Mouse (Mus musculus) stomach, embryonic 15.5 days (tissue): ENCODE data around the gene Atg4d. TPM values are rescaled to one million over a fixed set of nuclear protein-coding genes. Genes with fewer than 3 reads are reported as not detected.
"Not testable (repeated sequence)": the region's sequence is repeated elsewhere in the genome, so short reads cannot be mapped to it uniquely, and the experiment has no call there.

Experiments used
- ATAC-seq: fragments of 200-750 bp; cut with Nextera tagmentation; 2 replicates; pipeline ENCODE4 v1.8.0; 2017; ENCODE audit warnings: low read depth, moderate number of reproducible peaks, moderate TSS enrichment; ENCODE audit not compliant: insufficient read depth, low FRiP score
- H3K27ac ChIP-seq: fragments of 300-500 bp; sonication (generic); 2 replicates; pipeline ENCODE4 v1.5.1; 2015; ENCODE audit warnings: mild to moderate bottlenecking, inconsistent platforms
- H3K27me3 ChIP-seq: fragments of 300-500 bp; sonication (generic); replicated peaks from 2 replicates; pipeline ENCODE4 v1.6.1; 2015; ENCODE audit warnings: inconsistent platforms
- H3K36me3 ChIP-seq: fragments of 300-500 bp; sonication (generic); 2 replicates; pipeline ENCODE4 v1.6.1; 2015; ENCODE audit warnings: inconsistent platforms
- H3K4me1 ChIP-seq: fragments of 300-500 bp; sonication (generic); 2 replicates; pipeline ENCODE4 v1.6.1; 2015; ENCODE audit warnings: inconsistent platforms
- H3K4me2 ChIP-seq: fragments of 300-500 bp; sonication (generic); 2 replicates; pipeline ENCODE4 v1.6.1; 2015; ENCODE audit warnings: mild to moderate bottlenecking, inconsistent platforms
- H3K4me3 ChIP-seq: fragments of 300-500 bp; sonication (generic); replicated peaks from 2 replicates; pipeline ENCODE4 v1.5.1; 2015; ENCODE audit warnings: inconsistent platforms
- H3K9ac ChIP-seq: fragments of 300-500 bp; sonication (generic); 2 replicates; pipeline ENCODE4 v1.6.1; 2015; ENCODE audit warnings: inconsistent platforms
- H3K9me3 ChIP-seq: fragments of 300-500 bp; sonication (generic); 2 replicates; pipeline ENCODE4 v1.6.1; 2016; ENCODE audit warnings: inconsistent platforms
- WGBS: fragments of 180-500 bp; shearing (Covaris S2); methylation state at CpG from one replicate; pipeline ENCODE4 v1.1.7; 2015; 5-methylcytosine and 5-hydroxymethylcytosine counted together
- polyA plus RNA-seq: library from polyadenylated mRNA; unstranded; fragments of >200 nt; fragmentation: Nextera tagmentation; extraction: Ambion mirVana; gene quantifications from 2 replicates; pipeline ENCODE4 v1.2.1, GENCODE M21; 2015

The Atg4d gene
- polyA plus RNA-seq, 1 experiment from 2014 or later, result 51.3 TPM

DNA sequence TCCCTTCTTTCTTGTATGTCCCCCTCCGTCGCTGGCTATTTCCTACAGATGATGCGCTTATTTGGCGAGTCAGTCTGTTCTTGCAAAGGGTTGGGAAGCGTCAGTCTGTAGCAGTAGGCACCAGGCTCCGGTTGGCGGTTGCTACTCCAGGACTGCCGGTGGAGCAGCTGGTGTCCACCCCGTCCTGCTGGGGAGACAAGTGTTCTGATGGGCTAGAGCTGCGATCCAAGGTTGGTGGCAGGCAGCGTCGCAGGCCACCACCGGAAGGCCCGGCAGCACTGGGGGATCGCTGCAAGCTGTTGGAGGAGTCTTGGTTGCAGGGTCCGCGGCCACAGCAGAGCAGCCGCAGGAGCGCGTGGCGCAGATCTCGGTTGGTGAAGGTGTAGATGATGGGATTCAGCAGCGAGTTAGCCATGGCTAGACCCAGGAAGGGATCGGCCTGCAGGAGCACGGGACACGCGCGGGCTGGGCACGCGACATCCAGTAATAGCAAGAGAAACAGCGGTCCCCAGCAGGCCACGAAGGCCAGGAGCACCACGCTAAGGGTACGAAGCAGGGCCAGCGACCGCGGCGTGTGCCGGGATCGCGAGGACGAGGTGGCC lies 21.2 kb upstream of the Atg4d start:
- ATAC-seq, result no peak
- Histone ChIP-seq H3K4me1 (peaks cover 25% of the 10 kb centered on the region), H3K27ac (no peak overlapping the region), H3K9me3 (no peaks in the 10 kb centered on the region), H3K4me3 (peak overlapping the region; percentile 41), H3K4me2 (peak overlapping the region; percentile 97), H3K9ac (no peak overlapping the region), H3K36me3 (no peaks in the 10 kb centered on the region), H3K27me3 (peaks cover 59% of the 10 kb centered on the region)
- 12% methylated on average over 42 of the region's 42 CpGs for WGBS

DNA sequence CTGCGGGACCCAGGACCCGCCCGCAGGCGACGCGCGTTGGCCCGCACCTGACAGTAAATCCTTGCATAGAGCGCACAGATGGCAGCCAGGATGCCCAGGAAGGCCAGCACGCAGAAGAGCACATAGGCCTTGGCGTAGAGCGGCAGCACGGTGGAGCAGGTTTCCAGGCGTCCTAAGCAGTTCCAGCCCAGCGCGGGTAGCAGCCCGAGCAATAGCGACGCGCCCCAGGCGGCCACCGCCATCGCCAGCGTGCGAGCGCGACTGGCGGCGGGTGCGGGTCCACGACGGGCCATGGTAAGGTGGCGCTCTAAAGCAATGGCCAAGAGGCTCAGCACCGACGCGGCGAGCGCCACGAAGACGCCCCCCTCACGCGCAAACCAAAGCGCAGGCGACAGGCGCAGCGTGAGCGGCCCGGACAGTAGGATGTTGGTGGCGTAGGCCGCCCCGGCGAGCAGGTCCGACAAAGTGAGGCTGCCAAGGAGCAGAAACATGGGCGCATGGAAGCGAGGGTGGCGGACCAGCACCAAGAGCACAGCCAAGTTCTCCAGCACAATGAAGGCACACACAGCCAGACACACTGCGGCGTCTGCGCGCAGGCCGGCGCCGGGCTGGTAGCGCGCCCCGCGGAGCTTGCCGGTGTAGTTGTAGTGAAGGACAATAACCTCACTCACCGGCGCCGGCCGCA lies 20.5 kb upstream of the Atg4d start:
- Histone ChIP-seq H3K4me2 (peak overlapping the region; percentile 97), H3K4me1 (peaks cover 21% of the 10 kb centered on the region), H3K36me3 (no peaks in the 10 kb centered on the region), H3K9ac (peak overlapping the region; percentile 10; the same call in 1 of the 2 replicates), H3K4me3 (peak overlapping the region; percentile 41), H3K27me3 (peaks cover 66% of the 10 kb centered on the region), H3K27ac (no peak overlapping the region), H3K9me3 (no peaks in the 10 kb centered on the region)
- WGBS, result 1% methylated on average over 72 of the region's 72 CpGs
- ATAC-seq, result no peak

DNA sequence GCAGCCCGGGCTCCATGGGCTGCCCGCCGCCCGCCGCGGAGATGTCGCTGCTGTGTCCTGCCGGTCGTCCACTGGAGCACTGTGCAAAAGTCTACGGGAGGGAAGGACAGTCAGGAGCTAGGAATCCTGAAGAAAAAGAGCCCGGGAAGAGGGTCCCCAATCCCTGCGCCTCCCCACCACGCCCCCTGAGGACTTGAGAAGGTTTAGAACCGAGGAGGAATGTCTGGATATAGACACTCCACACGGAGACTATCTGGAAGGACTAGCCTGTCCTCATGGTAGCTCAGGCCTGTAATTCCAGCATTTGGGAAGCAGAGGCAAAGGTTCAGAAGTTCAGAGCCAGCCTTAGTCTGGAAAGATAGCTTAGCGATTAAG lies 20.0 kb upstream of the Atg4d start:
- Histone ChIP-seq H3K4me2 (peak overlapping the region; percentile 97), H3K9ac (peak overlapping the region; percentile 10; the same call in 1 of the 2 replicates)
- WGBS, result 1% methylated on average over 16 of the region's 16 CpGs

DNA sequence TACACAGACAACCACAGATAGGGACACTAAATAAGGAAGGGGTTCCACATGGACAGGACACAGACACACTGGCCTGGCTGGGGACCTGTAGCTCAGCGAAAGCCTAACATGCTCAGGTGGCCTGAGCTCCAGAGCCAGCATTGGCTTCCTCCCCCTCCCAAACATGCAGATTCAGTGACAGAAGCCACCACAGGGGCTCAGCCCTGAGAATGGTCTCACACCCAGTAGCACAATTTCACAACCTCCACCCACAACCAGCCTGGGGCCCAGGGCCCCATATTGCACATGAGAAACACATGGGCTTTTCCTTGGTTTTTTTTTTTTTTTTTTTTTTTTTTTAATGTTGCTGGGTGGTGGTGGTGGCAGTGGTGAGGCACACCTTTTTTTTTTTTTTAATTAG lies 18.8 kb upstream of the Atg4d start:
- Histone ChIP-seq H3K27ac (no peak overlapping the region), H3K4me1 (peaks cover 19% of the 10 kb centered on the region), H3K36me3 (no peaks in the 10 kb centered on the region), H3K4me3 (no peak overlapping the region), H3K4me2 (no peak overlapping the region), H3K9ac (no peak overlapping the region), H3K27me3 (peaks cover 83% of the 10 kb centered on the region), H3K9me3 (no peaks in the 10 kb centered on the region)
- WGBS, result 91% methylated on average over 1 of the region's 1 CpGs
- ATAC-seq, result no peak

More for the DNA sequence above, 20.0 kb upstream of the Atg4d start:
- H3K4me3 ChIP-seq, result peak overlapping the region; percentile 41
- peaks cover 19% of the 10 kb centered on the region for H3K4me1 ChIP-seq
- H3K9me3 ChIP-seq, result no peaks in the 10 kb centered on the region
- H3K27ac ChIP-seq, result no peak overlapping the region
- peaks cover 71% of the 10 kb centered on the region for H3K27me3 ChIP-seq
- ATAC-seq, result no peak
- H3K36me3 ChIP-seq, result no peaks in the 10 kb centered on the region

DNA sequence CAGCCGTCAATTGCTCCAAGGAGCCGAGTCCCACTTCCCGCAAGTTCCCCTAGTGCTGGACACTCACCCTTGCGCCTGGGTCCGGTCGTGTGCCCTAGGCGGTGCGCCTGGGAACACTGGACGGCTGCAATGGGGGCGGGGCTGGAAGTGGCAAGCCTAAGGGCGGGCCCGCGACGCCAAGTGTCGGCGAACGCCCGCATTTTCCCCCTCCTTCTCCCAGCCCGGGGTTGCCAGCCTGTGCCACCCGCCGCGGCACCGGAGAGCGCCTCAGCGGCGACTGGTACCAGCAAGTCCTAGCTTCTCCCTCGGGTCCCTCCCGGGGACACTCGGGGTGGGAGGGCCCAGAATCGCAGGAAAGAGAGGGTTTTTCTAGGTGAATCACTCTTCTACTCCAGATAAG lies 16.8 kb upstream of the Atg4d start, which contains the start of gene S1pr5:
Gene S1pr5 (minus strand): TSS at position 118 of the 400 bp plus-strand sequence.
- ATAC-seq, result no peak
- peaks cover 87% of the 10 kb centered on the region for H3K27me3 ChIP-seq
- peak within 1 kb of the TSS; percentile 30 for H3K4me3 ChIP-seq
- WGBS, result 2% methylated on average over 21 of the region's 30 CpGs
- no peak within 1 kb of the TSS for H3K27ac ChIP-seq
- peak within 1 kb of the TSS; percentile 6; the same call in 1 of the 2 replicates for H3K9ac ChIP-seq
- H3K36me3 ChIP-seq, result no peaks in the 10 kb centered on the region
- H3K4me1 ChIP-seq, result peaks cover 19% of the 10 kb centered on the region
- H3K9me3 ChIP-seq, result no peaks in the 10 kb centered on the region
- H3K4me2 ChIP-seq, result peak within 1 kb of the TSS; percentile 42

DNA sequence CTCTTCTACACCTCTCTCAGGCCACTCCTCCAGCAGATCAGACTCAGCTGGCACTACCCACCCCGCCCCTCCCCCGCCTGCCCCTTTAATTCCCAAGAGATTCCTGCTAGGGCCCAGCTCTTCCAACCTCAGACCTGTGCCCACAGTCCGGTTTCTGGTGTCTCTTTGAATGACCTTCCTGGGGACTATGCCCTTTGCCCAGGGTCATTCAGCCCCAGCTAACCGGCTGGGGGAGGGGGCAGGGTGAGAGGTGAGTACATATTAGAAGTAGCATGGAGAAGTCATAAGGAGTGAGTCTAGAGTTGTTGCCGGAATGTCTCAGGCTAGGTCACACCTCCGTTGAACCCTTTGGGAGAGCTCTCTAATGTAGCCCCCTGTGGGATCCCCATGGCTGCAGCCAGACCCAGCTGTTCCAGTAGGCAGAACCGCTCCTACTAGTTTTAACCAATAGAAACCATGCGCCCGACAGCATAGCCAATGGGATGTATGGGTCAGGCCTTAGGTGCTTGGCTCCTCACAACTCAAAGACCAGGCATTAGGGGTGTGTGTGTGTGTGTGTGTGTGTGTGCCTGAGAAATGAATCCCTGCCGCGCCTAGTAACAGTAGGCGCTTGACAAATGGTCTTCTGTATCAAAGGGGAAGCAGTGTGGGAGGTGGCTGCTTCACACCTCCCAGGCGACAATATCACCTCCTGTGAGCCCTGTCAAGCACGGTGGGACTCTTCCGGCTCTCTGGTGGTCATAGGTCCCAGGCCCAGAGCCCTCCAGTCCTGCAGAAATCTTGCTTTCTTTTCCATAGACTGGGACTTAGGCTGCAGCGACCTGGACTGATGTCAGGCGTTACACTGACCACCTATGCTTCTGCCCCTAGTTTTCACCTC lies 15.2 kb upstream of the Atg4d start:
- H3K27me3 ChIP-seq, result peaks cover 71% of the 10 kb centered on the region

DNA sequence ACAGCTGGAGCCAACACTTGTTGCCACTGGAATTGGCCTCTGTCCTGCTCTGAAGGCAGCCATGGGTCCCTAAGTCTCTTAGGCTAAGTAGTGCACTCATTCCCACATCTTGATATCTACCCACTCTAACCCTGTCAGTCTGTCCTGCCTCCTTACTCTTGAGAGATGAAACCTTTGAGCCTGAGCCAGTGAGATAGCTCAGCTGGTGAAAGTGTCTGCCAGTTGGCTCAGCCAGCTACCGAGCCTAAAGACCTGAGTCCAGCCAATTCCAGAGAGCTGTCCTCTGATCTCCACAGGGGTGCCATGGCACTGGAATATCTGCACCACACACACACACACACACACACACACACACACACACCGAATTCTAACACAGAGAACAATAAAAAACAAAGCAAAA lies 14.6 kb upstream of the Atg4d start:
- H3K27ac ChIP-seq, result peak overlapping the region; percentile 71; the same call in 1 of the 2 replicates

More for the DNA sequence above, 15.2 kb upstream of the Atg4d start:
- Histone ChIP-seq H3K27ac (peak overlapping the region; percentile 71; the same call in 1 of the 2 replicates), H3K4me3 (no peak overlapping the region), H3K4me1 (peaks cover 8% of the 10 kb centered on the region), H3K9me3 (no peaks in the 10 kb centered on the region), H3K9ac (no peak overlapping the region), H3K4me2 (no peak overlapping the region), H3K36me3 (no peaks in the 10 kb centered on the region)
- 22% methylated on average over 17 of the region's 17 CpGs for WGBS
- ATAC-seq, result no peak

DNA sequence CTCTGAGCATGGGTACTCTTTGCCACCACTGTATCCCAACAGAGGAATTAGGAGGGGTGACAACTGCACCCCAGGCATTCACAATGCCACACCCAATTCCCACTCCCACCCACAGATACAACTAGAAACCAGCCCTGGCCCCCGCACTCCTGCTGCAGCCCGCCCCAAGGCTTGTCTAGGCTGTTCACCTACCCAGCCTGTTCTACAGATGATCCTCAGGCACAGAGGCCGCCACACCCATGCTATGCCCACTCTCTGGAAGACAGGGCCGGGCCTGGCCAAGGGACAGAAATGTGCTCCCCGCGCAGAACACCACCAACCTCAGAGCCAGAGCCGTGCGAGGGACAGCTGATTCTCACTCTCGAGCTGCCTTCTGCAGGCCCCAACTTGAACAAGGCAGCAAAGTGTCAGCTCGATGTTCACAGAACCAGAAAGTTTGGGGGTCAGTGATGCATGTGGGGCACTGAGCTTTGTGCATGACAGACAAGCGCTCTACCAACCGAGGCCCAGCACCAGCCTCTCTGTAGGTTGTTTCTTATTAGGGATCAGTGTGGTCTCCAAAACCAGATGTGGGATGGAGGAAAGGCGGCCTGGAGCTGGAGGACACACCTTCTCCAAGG lies 13.9 kb upstream of the Atg4d start:
- Histone ChIP-seq H3K36me3 (no peaks in the 10 kb centered on the region), H3K27me3 (peaks cover 58% of the 10 kb centered on the region), H3K9me3 (no peaks in the 10 kb centered on the region), H3K4me2 (no peak overlapping the region), H3K4me3 (no peak overlapping the region), H3K27ac (peak overlapping the region; percentile 71; the same call in 1 of the 2 replicates), H3K9ac (no peak overlapping the region), H3K4me1 (peaks cover 4% of the 10 kb centered on the region; the same call in 1 of the 2 replicates)
- WGBS, result 53% methylated on average over 13 of the region's 13 CpGs
- 0 out of 2 replicates have a peak, but pooled peaks have one; percentile 12 for ATAC-seq

More for the DNA sequence above, 14.6 kb upstream of the Atg4d start:
- H3K4me2 ChIP-seq, result no peak overlapping the region
- no peaks in the 10 kb centered on the region for H3K9me3 ChIP-seq
- ATAC-seq, result no peak
- no peak overlapping the region for H3K4me3 ChIP-seq
- no peak overlapping the region for H3K9ac ChIP-seq
- H3K36me3 ChIP-seq, result no peaks in the 10 kb centered on the region
- H3K27me3 ChIP-seq, result peaks cover 65% of the 10 kb centered on the region
- 47% methylated on average over 2 of the region's 2 CpGs for WGBS
- H3K4me1 ChIP-seq, result peaks cover 4% of the 10 kb centered on the region; the same call in 1 of the 2 replicates

DNA sequence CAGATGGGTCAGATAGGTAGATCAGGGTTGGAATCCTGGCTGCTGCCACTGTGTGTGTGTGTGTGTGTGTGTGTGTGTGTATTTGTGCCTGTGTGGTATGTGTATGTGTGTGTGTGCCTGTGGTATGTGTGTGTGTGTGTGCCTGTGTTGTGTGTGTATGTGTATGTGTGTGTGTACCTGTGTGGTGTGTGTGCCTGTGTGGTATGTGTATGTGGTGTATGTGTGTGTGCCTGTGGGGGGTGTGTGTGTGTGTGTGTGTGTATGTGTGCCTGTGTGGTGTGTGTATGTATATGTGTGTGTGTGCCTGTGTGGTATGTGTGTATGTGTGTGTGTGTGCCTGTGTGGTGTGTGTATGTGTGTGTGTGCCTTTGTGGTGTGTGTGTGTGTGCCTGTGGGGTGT lies 10.4 kb upstream of the Atg4d start:
- no peaks in the 10 kb centered on the region for H3K36me3 ChIP-seq
- no peak overlapping the region for H3K9ac ChIP-seq
- H3K4me1 ChIP-seq, result no peaks in the 10 kb centered on the region
- no peak overlapping the region for H3K4me3 ChIP-seq
- no peak for ATAC-seq
- no peaks in the 10 kb centered on the region for H3K9me3 ChIP-seq
- no peak overlapping the region for H3K27ac ChIP-seq
- peaks cover 27% of the 10 kb centered on the region; the same call in 1 of the 2 replicates for H3K27me3 ChIP-seq
- no peak overlapping the region for H3K4me2 ChIP-seq

DNA sequence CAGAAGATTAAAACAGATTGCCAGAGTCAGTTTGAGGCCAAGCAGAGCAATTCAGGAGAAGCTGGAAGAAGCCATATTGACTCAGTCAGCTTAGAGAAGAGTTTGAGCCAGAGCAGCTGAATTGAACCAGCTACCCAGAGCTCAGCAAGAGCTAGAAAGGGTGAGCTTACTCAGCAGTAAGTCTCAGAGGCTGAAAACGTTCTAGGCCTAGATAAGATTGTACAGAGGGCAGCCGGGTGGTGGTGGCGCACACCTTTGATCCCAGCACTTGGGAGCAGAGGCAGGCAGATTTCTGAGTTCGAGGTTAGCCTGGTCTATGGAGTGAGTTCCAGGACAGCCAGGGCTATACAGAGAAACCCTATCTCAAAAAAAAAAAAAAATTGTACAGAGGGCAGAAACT lies 8.7 kb upstream of the Atg4d start:
- H3K36me3 ChIP-seq, result not testable (repeated sequence)
- 75% methylated on average over 4 of the region's 4 CpGs for WGBS

DNA sequence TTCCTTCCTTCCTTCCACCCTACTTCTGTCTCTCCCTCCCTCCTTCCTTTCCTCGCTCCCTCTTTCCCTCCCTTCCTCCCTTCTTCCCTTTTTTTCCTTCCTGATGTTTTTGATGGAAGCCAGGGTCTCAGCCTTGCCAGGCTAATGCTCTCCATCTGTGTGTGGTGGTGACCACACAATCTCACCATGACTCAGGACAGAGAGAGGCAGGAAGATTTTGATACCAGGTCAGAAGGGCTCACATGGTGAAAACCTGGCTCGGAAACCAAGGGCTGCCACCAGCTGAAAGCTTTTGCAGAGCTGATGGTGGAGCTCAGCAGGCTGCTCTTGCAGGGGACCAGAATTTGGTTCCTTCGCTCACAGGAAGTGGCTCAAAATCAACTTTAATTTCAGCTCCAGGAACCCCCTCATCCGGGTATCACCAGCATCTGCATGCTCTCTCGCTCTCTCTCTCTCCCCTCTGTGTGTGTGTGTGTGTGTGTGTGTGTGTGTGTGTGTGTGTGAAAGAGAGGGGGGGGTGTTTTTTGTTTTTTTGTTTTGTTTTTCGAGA lies 4.5 kb upstream of the Atg4d start:
- 76% methylated on average over 6 of the region's 6 CpGs for WGBS
- Histone ChIP-seq H3K9ac (no peak overlapping the region), H3K4me3 (no peak overlapping the region), H3K4me2 (no peak overlapping the region), H3K27me3 (no peaks in the 10 kb centered on the region), H3K27ac (no peak overlapping the region), H3K9me3 (no peaks in the 10 kb centered on the region), H3K4me1 (peaks cover 6% of the 10 kb centered on the region), H3K36me3 (no peaks in the 10 kb centered on the region)
- ATAC-seq, result no peak

More for the DNA sequence above, 8.7 kb upstream of the Atg4d start:
- ATAC-seq, H3K4me3 ChIP-seq, H3K4me1 ChIP-seq, H3K9me3 ChIP-seq, H3K27ac ChIP-seq, H3K4me2 ChIP-seq, H3K9ac ChIP-seq: not testable (repeated sequence)
- H3K27me3 ChIP-seq, result 0 out of 2 replicates have a peak, but pooled peaks cover 10% of the 10 kb centered on the region
